Mouse (Mus musculus) midbrain, embryonic 13.5 days (tissue): ENCODE results near the gene Btrc. TPM values are rescaled to one million over a fixed set of nuclear protein-coding genes. Genes with fewer than 3 reads are reported as not detected.
"Not testable (repeated sequence)": the region's sequence is repeated elsewhere in the genome, so short reads cannot be mapped to it uniquely, and the experiment has no call there.

ENCODE experiments used
- ATAC-seq: fragments of 200-750 bp; cut with Nextera tagmentation; 2 replicates; pipeline ENCODE4 v1.8.0; 2017; ENCODE audit warnings: mild to moderate bottlenecking, moderate TSS enrichment, moderate library complexity
- H3K27ac ChIP-seq: fragments of 300-500 bp; sonication (generic); 2 replicates; pipeline ENCODE4 v1.5.1; 2015; ENCODE audit warnings: inconsistent platforms, mild to moderate bottlenecking, moderate library complexity
- H3K27me3 ChIP-seq: fragments of 300-500 bp; sonication (generic); 2 replicates; pipeline ENCODE4 v1.6.1; 2015; ENCODE audit warnings: mild to moderate bottlenecking, inconsistent platforms
- H3K36me3 ChIP-seq: fragments of 300-500 bp; sonication (generic); 2 replicates; pipeline ENCODE4 v1.6.1; 2015; ENCODE audit warnings: mild to moderate bottlenecking, inconsistent platforms
- H3K4me1 ChIP-seq: fragments of 300-500 bp; sonication (generic); replicated peaks from 2 replicates; pipeline ENCODE4 v1.6.1; 2015; ENCODE audit warnings: inconsistent platforms
- H3K4me2 ChIP-seq: fragments of 300-500 bp; sonication (generic); replicated peaks from 2 replicates; pipeline ENCODE4 v1.6.1; 2015; ENCODE audit warnings: moderate library complexity, mild to moderate bottlenecking, inconsistent platforms
- H3K4me3 ChIP-seq: fragments of 300-500 bp; sonication (generic); replicated peaks from 2 replicates; pipeline ENCODE4 v1.5.1; 2015; ENCODE audit warnings: mild to moderate bottlenecking, inconsistent platforms
- H3K9ac ChIP-seq: fragments of 300-500 bp; sonication (generic); replicated peaks from 2 replicates; pipeline ENCODE4 v1.6.1; 2015; ENCODE audit warnings: mild to moderate bottlenecking, inconsistent platforms
- H3K9me3 ChIP-seq: fragments of 300-500 bp; sonication (generic); 2 replicates; pipeline ENCODE4 v1.6.1; 2016; ENCODE audit warnings: mild to moderate bottlenecking, inconsistent platforms
- WGBS: fragments of 180-500 bp; shearing (Covaris S2); methylation state at CpG from one replicate; pipeline ENCODE4 v1.1.7; 2015; 5-methylcytosine and 5-hydroxymethylcytosine counted together
- polyA plus RNA-seq: library from polyadenylated mRNA; unstranded; fragments of >200 nt; fragmentation: Nextera tagmentation; extraction: Ambion mirVana; gene quantifications from 2 replicates; pipeline ENCODE4 v1.2.1, GENCODE M21; 2015

The Btrc gene
- polyA plus RNA-seq, 1 experiment from 2014 or later = 62.7 TPM

- Histone ChIP-seq H3K4me2 (no peak overlapping the region), H3K9me3 (no peaks in the 10 kb centered on the region), H3K27ac (no peak overlapping the region), H3K4me1 (peaks cover 8% of the 10 kb centered on the region), H3K27me3 (no peaks in the 10 kb centered on the region), H3K9ac (no peak overlapping the region), H3K36me3 (no peaks in the 10 kb centered on the region), H3K4me3 (no peak overlapping the region)
- ATAC-seq = no peak
These were observed 3.0 kb upstream of the Btrc start for GRCm38 (mm10) chr19:45360486-45360885.

- Histone ChIP-seq H3K27ac (peak overlapping the region; percentile 96), H3K36me3 (0 out of 2 replicates have a peak, but pooled peaks cover 6% of the 10 kb centered on the region), H3K4me2 (peak overlapping the region; percentile 79), H3K9me3 (no peaks in the 10 kb centered on the region), H3K4me3 (peak overlapping the region; percentile 84), H3K9ac (peak overlapping the region; percentile 89), H3K4me1 (peaks cover 17% of the 10 kb centered on the region), H3K27me3 (no peaks in the 10 kb centered on the region)
- ATAC-seq = peak; percentile 65
- under 1% methylated on average over 20 of the region's 20 CpGs for WGBS
These were observed 428 bp downstream of the Btrc start for GRCm38 (mm10) chr19:45363933-45364391.

- Histone ChIP-seq H3K4me2 (no peak overlapping the region), H3K27ac (no peak overlapping the region)
- WGBS = 90% methylated on average over 7 of the region's 7 CpGs
These were observed 3.1 kb downstream of the Btrc start for GRCm38 (mm10) chr19:45366651-45367050.

GRCm38 (mm10) chr19:45384815-45385214 lies 21.3 kb downstream of the Btrc start:
- H3K27ac ChIP-seq, H3K27me3 ChIP-seq, H3K9ac ChIP-seq, H3K4me3 ChIP-seq, H3K4me2 ChIP-seq, H3K4me1 ChIP-seq, ATAC-seq, H3K9me3 ChIP-seq: not testable (repeated sequence)
- WGBS = 97% methylated on average over 10 of the region's 10 CpGs
- peaks cover 16% of the 10 kb centered on the region for H3K36me3 ChIP-seq

More at GRCm38 (mm10) chr19:45366651-45367050, 3.1 kb downstream of the Btrc start:
- peaks cover 17% of the 10 kb centered on the region for H3K4me1 ChIP-seq
- no peak for ATAC-seq
- H3K9me3 ChIP-seq = no peaks in the 10 kb centered on the region
- no peak overlapping the region for H3K4me3 ChIP-seq
- no peak overlapping the region for H3K9ac ChIP-seq
- H3K36me3 ChIP-seq = peaks cover 7% of the 10 kb centered on the region; the same call in 1 of the 2 replicates
- no peaks in the 10 kb centered on the region for H3K27me3 ChIP-seq

GRCm38 (mm10) chr19:45388551-45388950 lies 25.0 kb downstream of the Btrc start:
- H3K27ac ChIP-seq = no peak overlapping the region
- no peak overlapping the region for H3K9ac ChIP-seq

GRCm38 (mm10) chr19:45394078-45394477 lies 30.5 kb downstream of the Btrc start:
- ATAC-seq = no peak
- H3K4me1 ChIP-seq = 0 out of 2 replicates have a peak, but pooled peaks cover 4% of the 10 kb centered on the region
- H3K9ac ChIP-seq = no peak overlapping the region
- H3K27me3 ChIP-seq = no peaks in the 10 kb centered on the region
- H3K4me3 ChIP-seq = no peak overlapping the region
- H3K9me3 ChIP-seq = no peaks in the 10 kb centered on the region
- H3K4me2 ChIP-seq = no peak overlapping the region
- 82% methylated on average over 7 of the region's 7 CpGs for WGBS
- H3K27ac ChIP-seq = no peak overlapping the region
- H3K36me3 ChIP-seq = peaks cover 4% of the 10 kb centered on the region; the same call in 1 of the 2 replicates

More at GRCm38 (mm10) chr19:45388551-45388950, 25.0 kb downstream of the Btrc start:
- H3K4me3 ChIP-seq = no peak overlapping the region
- ATAC-seq = no peak
- H3K27me3 ChIP-seq = no peaks in the 10 kb centered on the region
- H3K4me2 ChIP-seq = no peak overlapping the region
- H3K9me3 ChIP-seq = no peaks in the 10 kb centered on the region
- H3K36me3 ChIP-seq = peaks cover 14% of the 10 kb centered on the region
- WGBS = 65% methylated on average over 6 of the region's 6 CpGs
- H3K4me1 ChIP-seq = no peaks in the 10 kb centered on the region

- ATAC-seq = no peak
- 73% methylated on average over 2 of the region's 2 CpGs for WGBS
- H3K27ac ChIP-seq = no peak overlapping the region
- H3K4me3 ChIP-seq = no peak overlapping the region
- H3K4me2 ChIP-seq = no peak overlapping the region
- no peaks in the 10 kb centered on the region for H3K9me3 ChIP-seq
- 0 out of 2 replicates have a peak, but pooled peaks cover 3% of the 10 kb centered on the region for H3K36me3 ChIP-seq
- no peak overlapping the region for H3K9ac ChIP-seq
- H3K4me1 ChIP-seq = no peaks in the 10 kb centered on the region
- no peaks in the 10 kb centered on the region for H3K27me3 ChIP-seq
These were observed 47.5 kb downstream of the Btrc start for GRCm38 (mm10) chr19:45411000-45411399.

- 96% methylated on average over 3 of the region's 3 CpGs for WGBS
- ATAC-seq = no peak
These were observed 49.2 kb downstream of the Btrc start for GRCm38 (mm10) chr19:45412694-45413093.

GRCm38 (mm10) chr19:45413966-45414365 lies 50.4 kb downstream of the Btrc start:
- Histone ChIP-seq H3K4me1 (no peaks in the 10 kb centered on the region), H3K4me2 (no peak overlapping the region), H3K9me3 (no peaks in the 10 kb centered on the region), H3K27ac (no peak overlapping the region), H3K36me3 (0 out of 2 replicates have a peak, but pooled peaks cover 3% of the 10 kb centered on the region), H3K27me3 (no peaks in the 10 kb centered on the region), H3K4me3 (no peak overlapping the region), H3K9ac (no peak overlapping the region)
- 94% methylated on average over 3 of the region's 3 CpGs for WGBS
- no peak for ATAC-seq

More at GRCm38 (mm10) chr19:45412694-45413093, 49.2 kb downstream of the Btrc start:
- no peak overlapping the region for H3K4me3 ChIP-seq
- H3K9ac ChIP-seq = no peak overlapping the region
- no peaks in the 10 kb centered on the region for H3K4me1 ChIP-seq
- H3K27ac ChIP-seq = no peak overlapping the region
- 0 out of 2 replicates have a peak, but pooled peaks cover 3% of the 10 kb centered on the region for H3K36me3 ChIP-seq
- H3K9me3 ChIP-seq = no peaks in the 10 kb centered on the region
- no peaks in the 10 kb centered on the region for H3K27me3 ChIP-seq
- no peak overlapping the region for H3K4me2 ChIP-seq

GRCm38 (mm10) chr19:45417601-45418000 lies 54.1 kb downstream of the Btrc start:
- Histone ChIP-seq H3K9me3 (no peaks in the 10 kb centered on the region), H3K27ac (no peak overlapping the region), H3K27me3 (no peaks in the 10 kb centered on the region), H3K36me3 (0 out of 2 replicates have a peak, but pooled peaks cover 3% of the 10 kb centered on the region), H3K4me2 (no peak overlapping the region), H3K9ac (no peak overlapping the region), H3K4me3 (no peak overlapping the region), H3K4me1 (peaks cover 6% of the 10 kb centered on the region; the same call in 1 of the 2 replicates)
- no peak for ATAC-seq

GRCm38 (mm10) chr19:45422276-45422675 lies 58.7 kb downstream of the Btrc start:
- H3K9ac ChIP-seq = no peak overlapping the region
- H3K27me3 ChIP-seq = no peaks in the 10 kb centered on the region
- no peak overlapping the region for H3K27ac ChIP-seq
- H3K4me2 ChIP-seq = no peak overlapping the region
- no peak overlapping the region for H3K4me3 ChIP-seq
- peaks cover 6% of the 10 kb centered on the region; the same call in 1 of the 2 replicates for H3K4me1 ChIP-seq
- 40% methylated on average over 7 of the region's 7 CpGs for WGBS
- H3K36me3 ChIP-seq = peaks cover 7% of the 10 kb centered on the region; the same call in 1 of the 2 replicates
- no peak for ATAC-seq
- no peaks in the 10 kb centered on the region for H3K9me3 ChIP-seq

- Histone ChIP-seq H3K9me3 (no peaks in the 10 kb centered on the region), H3K36me3 (peaks cover 7% of the 10 kb centered on the region; the same call in 1 of the 2 replicates), H3K4me2 (no peak overlapping the region), H3K4me1 (peaks cover 9% of the 10 kb centered on the region), H3K27ac (no peak overlapping the region), H3K9ac (no peak overlapping the region), H3K27me3 (no peaks in the 10 kb centered on the region), H3K4me3 (no peak overlapping the region)
- no peak for ATAC-seq
- WGBS = 80% methylated on average over 4 of the region's 4 CpGs
These were observed 64.6 kb downstream of the Btrc start for GRCm38 (mm10) chr19:45428146-45428545.
